Mouse (Mus musculus) intestine, embryonic 14.5 days (tissue): Measurements from ENCODE around the gene Gm5799. TPM values are rescaled to one million over a fixed set of nuclear protein-coding genes. Genes with fewer than 3 reads are reported as not detected.

Experiments
- polyA plus RNA-seq: library from polyadenylated mRNA; unstranded; fragments of >200 nt; fragmentation: Nextera tagmentation; extraction: Ambion mirVana; gene quantifications from 2 replicates; pipeline ENCODE4 v1.2.1, GENCODE M21; 2014

Gm5799 gene
- polyA plus RNA-seq, 1 experiment from 2014 or later = not detected

Other genes with a start within 250 kb of the Gm5799 start
- gene Gm8127, start 249.7 kb upstream of the Gm5799 start, polyA plus RNA-seq = not detected in 2 replicates
- gene 1700001F09Rik, start 195.8 kb upstream of the Gm5799 start, polyA plus RNA-seq = not detected in 2 replicates
- not detected in 2 replicates for gene Gm8138, start 127.2 kb upstream of the Gm5799 start, polyA plus RNA-seq
- gene Gm17654, start 35.6 kb downstream of the Gm5799 start, polyA plus RNA-seq = not detected in 2 replicates
- gene Gm10375, start 64.4 kb downstream of the Gm5799 start, polyA plus RNA-seq = not detected in 2 replicates
- gene Gm8165, start 133.6 kb downstream of the Gm5799 start, polyA plus RNA-seq = not detected in 2 replicates
- 1.5 TPM in 2 replicates for gene Gm7324, start 154.3 kb downstream of the Gm5799 start, polyA plus RNA-seq
- not detected in 2 replicates for gene Gm16506, start 183.9 kb downstream of the Gm5799 start, polyA plus RNA-seq
- not detected in 2 replicates for gene Gm6526, start 204.3 kb downstream of the Gm5799 start, polyA plus RNA-seq
- not detected in 2 replicates for gene Gm8180, start 241.2 kb downstream of the Gm5799 start, polyA plus RNA-seq